Mouse (Mus musculus): ENCODE data around the gene Commd1.

Commd1 gene

GRCm38 (mm10) chr11:22987357-22987756 is 5.2 kb upstream of the Commd1 start:
- DNase-seq: no peak

- DNase-seq: no peak
Observed at GRCm38 (mm10) chr11:22985510-22985909, 3.3 kb upstream of the Commd1 start.

GRCm38 (mm10) chr11:22982846-22983245 is 664 bp upstream of the Commd1 start:
- no peak for DNase-seq

GRCm38 (mm10) chr11:22981543-22981950 is 635 bp downstream of the Commd1 start:
- no peak for DNase-seq

- no peak for DNase-seq
Observed at GRCm38 (mm10) chr11:22981041-22981440, 1.1 kb downstream of the Commd1 start.

GRCm38 (mm10) chr11:22979221-22979620 is 3.0 kb downstream of the Commd1 start:
- DNase-seq: no peak

GRCm38 (mm10) chr11:22978711-22979110 is 3.5 kb downstream of the Commd1 start:
- DNase-seq: no peak

- DNase-seq: no peak
Observed at GRCm38 (mm10) chr11:22978215-22978614, 4.0 kb downstream of the Commd1 start.

GRCm38 (mm10) chr11:22973599-22973998 is 8.6 kb downstream of the Commd1 start:
- no peak for DNase-seq

- DNase-seq: peak; percentile 61 to 76
Observed at GRCm38 (mm10) chr11:22972746-22973526, 9.2 kb downstream of the Commd1 start.

- peak; percentile 30 to 47 for DNase-seq
Observed at GRCm38 (mm10) chr11:22971835-22972709, 10.1 kb downstream of the Commd1 start, which contains the start of gene Zrsr1. TSS of gene Zrsr1 (plus strand) at chr11:22972005.

GRCm38 (mm10) chr11:22970546-22970945 is 11.6 kb downstream of the Commd1 start:
- no peak for DNase-seq

- DNase-seq: no peak
Observed at GRCm38 (mm10) chr11:22969486-22969885, 12.7 kb downstream of the Commd1 start.

- no peak for DNase-seq
Observed at GRCm38 (mm10) chr11:22965503-22965902, 16.7 kb downstream of the Commd1 start.

- no peak for DNase-seq
Observed at GRCm38 (mm10) chr11:22964401-22964800, 17.8 kb downstream of the Commd1 start.

GRCm38 (mm10) chr11:22962101-22962500 is 20.1 kb downstream of the Commd1 start:
- DNase-seq: no peak

GRCm38 (mm10) chr11:22957791-22958374 is 24.3 kb downstream of the Commd1 start:
- DNase-seq: no peak

GRCm38 (mm10) chr11:22956830-22957229 is 25.4 kb downstream of the Commd1 start:
- DNase-seq: peak; percentile 49 to 59

GRCm38 (mm10) chr11:22956346-22956745 is 25.8 kb downstream of the Commd1 start:
- DNase-seq: no peak

GRCm38 (mm10) chr11:22952668-22953067 is 29.5 kb downstream of the Commd1 start:
- no peak for DNase-seq

- DNase-seq: no peak
Observed at GRCm38 (mm10) chr11:22950131-22950530, 32.1 kb downstream of the Commd1 start.

- no peak for DNase-seq
Observed at GRCm38 (mm10) chr11:22949101-22949500, 33.1 kb downstream of the Commd1 start.

- DNase-seq: no peak
Observed at GRCm38 (mm10) chr11:22938983-22939382, 43.2 kb downstream of the Commd1 start.

Measured in thymus, adult 18-20 months (tissue).